Mouse (Mus musculus) erythroblast, adult 5-6 weeks (primary cell): ENCODE data around the gene Fam184a. TPM values are rescaled to one million over a fixed set of nuclear protein-coding genes. Genes with fewer than 3 reads are reported as not detected.

ENCODE experiments used
- ATAC-seq: replicated peaks from 2 replicates; pipeline ENCODE4 v1.8.0; 2016; ENCODE audit warnings: moderate number of reproducible peaks, mild to moderate bottlenecking, moderate TSS enrichment, inconsistent platforms; ENCODE audit not compliant: poor library complexity, low FRiP score, severe bottlenecking
- total RNA-seq, 2 experiments: library from RNA; stranded (forward) in 1 of 2; stranded (reverse) in 1 of 2; fragments of 150-400 nt in 1 of 2; fragments of 200-764, 138-1000 nt in 1 of 2; gene quantifications; 2 replicates each; pipeline versions ENCODE4 v1.2.3 to v1.2.4; 2015 to 2017; ENCODE audit warnings: low replicate concordance in 2 of 2

Fam184a gene
- total RNA-seq, 2 experiments from 2014 or later = 0.77 TPM; not detected in 1

- no peak for ATAC-seq
Measured at GRCm38 (mm10) chr10:53612172-53612571, 138.8 kb downstream of the Fam184a start.

DNA sequence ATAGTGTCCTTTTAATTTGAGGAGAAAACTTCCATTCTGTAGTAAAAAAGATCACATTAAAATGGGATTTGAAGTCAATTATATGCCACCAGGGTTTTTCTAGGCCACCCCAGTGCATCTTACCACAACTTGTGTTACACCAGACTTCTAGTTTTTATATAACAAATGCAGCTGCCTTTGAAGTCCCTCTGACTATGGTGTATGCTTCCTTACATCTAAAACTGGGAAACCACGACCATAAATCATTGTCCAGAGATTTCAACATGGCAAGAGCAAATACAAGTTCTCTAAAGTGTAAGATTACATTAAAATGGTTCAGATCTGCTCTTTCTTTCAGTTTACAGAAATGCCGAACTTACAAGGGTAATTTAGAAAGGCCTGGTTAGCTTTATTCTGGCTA lies 142.6 kb downstream of the Fam184a start:
- ATAC-seq = no peak

- no peak for ATAC-seq
Measured at GRCm38 (mm10) chr10:53605328-53605727, 145.6 kb downstream of the Fam184a start.

GRCm38 (mm10) chr10:53598821-53599220 lies 152.1 kb downstream of the Fam184a start:
- ATAC-seq = peak; percentile 74

GRCm38 (mm10) chr10:53597121-53597881 lies 153.6 kb downstream of the Fam184a start:
- peak; percentile 38; the same call in 1 of the 2 replicates for ATAC-seq

- peak; percentile 91 for ATAC-seq
Measured at GRCm38 (mm10) chr10:53596677-53597120, 154.2 kb downstream of the Fam184a start, which contains the start of gene Asf1a. TSS of gene Asf1a (plus strand) at chr10:53596757.

DNA sequence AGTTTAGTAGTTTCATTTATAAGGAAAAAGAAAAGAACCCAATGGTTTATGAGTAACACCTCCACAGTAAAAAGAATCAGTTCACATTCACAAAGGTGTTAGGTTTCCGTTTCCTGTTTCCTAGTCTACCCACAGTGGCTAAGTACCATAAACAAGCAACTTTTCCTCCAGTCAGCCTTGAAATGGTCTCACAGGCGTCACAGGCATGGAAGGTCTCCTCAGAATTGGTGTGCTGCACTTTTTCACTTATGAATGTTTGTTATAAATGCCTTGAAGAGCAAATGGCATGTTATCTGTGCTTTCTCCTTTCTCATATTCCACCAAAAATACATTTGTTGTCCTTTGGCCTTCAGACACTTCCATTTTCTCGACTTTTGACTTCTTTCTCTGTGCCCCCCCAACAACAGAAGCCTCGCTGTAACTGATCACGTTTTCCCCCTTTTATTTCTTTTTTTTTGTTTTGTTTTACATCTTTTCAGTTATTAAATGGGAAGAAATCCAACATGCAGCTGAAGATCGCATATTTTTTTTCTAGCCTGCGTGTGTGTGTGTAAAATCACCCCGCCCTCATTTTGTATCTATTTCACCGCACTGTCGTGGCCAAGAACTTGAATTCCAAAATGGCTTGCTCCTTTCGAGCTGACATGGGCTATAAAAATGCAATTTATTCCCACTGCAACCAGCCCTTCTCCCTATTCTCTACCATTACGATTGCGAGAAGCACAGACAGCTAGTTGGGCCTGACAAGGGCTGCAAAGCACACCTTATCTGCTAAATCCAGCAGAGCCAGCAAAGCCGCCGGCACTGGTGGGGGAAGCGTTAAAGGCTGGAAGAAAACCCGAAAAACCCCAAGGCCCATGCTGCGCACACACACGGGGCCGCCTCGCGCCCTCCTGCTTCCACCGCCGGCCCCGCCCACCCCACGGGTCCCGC lies 154.9 kb downstream of the Fam184a start:
- no peak; the same call in 1 of the 2 replicates for ATAC-seq

- no peak for ATAC-seq
Measured at GRCm38 (mm10) chr10:53585777-53586176, 165.1 kb downstream of the Fam184a start.

Other genes with a start within 250 kb of the Fam184a start
- gene Asf1a, start 154.4 kb downstream of the Fam184a start, total RNA-seq (2015; ENCODE audit: low replicate concordance) = 31.1 and 50.2 TPM in 2 replicates
- 21.5 and 33.2 TPM in 2 replicates for gene Asf1a, start 154.4 kb downstream of the Fam184a start, total RNA-seq (2017; ENCODE audit: low replicate concordance)
- gene Mcm9, start 120.7 kb downstream of the Fam184a start, total RNA-seq (2015; ENCODE audit: low replicate concordance) = 8.8 and 15.4 TPM in 2 replicates
- gene Mcm9, start 120.7 kb downstream of the Fam184a start, total RNA-seq (2017; ENCODE audit: low replicate concordance) = 14.9 and 49.1 TPM in 2 replicates